10 mouse cellular contexts compared by ENCODE assay signal in the genomic region with DNA sequence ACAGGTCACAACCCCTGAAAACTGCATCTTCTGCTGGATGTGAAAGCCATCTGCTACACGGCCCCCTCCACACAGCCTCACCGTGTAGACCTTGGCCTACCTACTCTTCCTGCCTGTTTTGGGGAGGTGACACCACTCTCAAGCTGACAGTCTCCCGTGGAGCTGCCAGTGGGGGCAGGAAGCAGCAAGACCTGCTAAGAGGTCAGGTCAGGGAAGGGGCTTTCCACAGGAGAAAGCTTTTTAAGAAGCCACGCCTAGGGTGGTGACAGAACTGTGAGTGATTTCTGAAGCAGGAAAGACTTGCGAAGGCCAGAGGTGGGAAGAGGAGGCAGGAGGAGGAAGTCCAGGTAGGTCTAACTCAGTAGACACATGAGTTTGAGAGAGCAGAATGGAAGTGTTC. TPM values are rescaled to one million over a fixed set of nuclear protein-coding genes. Genes with fewer than 3 reads are reported as not detected.
DNase-seq lines count a peak whose midpoint lies in the region; ATAC-seq lines count a peak whose summit lies in the region.
"Had no signal": no experiment of that assay in that cellular context is flagged by ENCODE, and none has a peak within 500 bp of the region (broad histone marks: within the 10 kb centered on the region; RNA-seq: fewer than 3 reads in every experiment).

No protein-coding gene starts in this region.

- no peak for DNase-seq in heart, adult 9 months (ENCODE audit: low spot score in 2 of 2)
- peak; percentile 76 for DNase-seq in CD4-positive, CD25-positive, alpha-beta regulatory T cell, adult 2 months (ENCODE audit: low read depth, low spot score)
- no peak for DNase-seq in frontal cortex, postnatal 14 days (ENCODE audit: low spot score in 2 of 2)
- DNase-seq in B cell, adult 2 months = no peak
- no peak for DNase-seq in lung, postnatal 10 days
- DNase-seq: retina, postnatal 1 day had no signal

- no peaks in the 10 kb centered on the region for H3K27me3 ChIP-seq in heart, embryonic 13.5 days (replicated peaks)
- peaks cover 5% of the 10 kb centered on the region; the same call in 1 of the 2 replicates for H3K27me3 ChIP-seq in liver, embryonic 15.5 days

- peak overlapping the region; percentile 70 for H3K27ac ChIP-seq in heart, embryonic 13.5 days (replicated peaks)
- H3K27ac ChIP-seq in liver, embryonic 15.5 days (replicated peaks) = no peak overlapping the region
- H3K27ac ChIP-seq: kidney, postnatal 0 days had no signal

- H3K36me3 ChIP-seq in heart, embryonic 13.5 days = peaks cover 62% of the 10 kb centered on the region
- 0 out of 2 replicates have a peak, but pooled peaks cover 2% of the 10 kb centered on the region for H3K36me3 ChIP-seq in liver, embryonic 15.5 days (replicated peaks)

- peak overlapping the region; percentile 8; the same call in 1 of the 2 replicates for H3K9ac ChIP-seq in heart, embryonic 13.5 days
- no peak overlapping the region for H3K9ac ChIP-seq in liver, embryonic 15.5 days

- ATAC-seq in heart, embryonic 13.5 days (ENCODE audit: extremely low read depth, insufficient number of reproducible peaks, low FRiP score, low TSS enrichment) = no peak
- peak; percentile 87 for ATAC-seq in activated CD4-positive, CD25-positive, alpha-beta regulatory T cell, adult 4 months
- ATAC-seq in liver, embryonic 15.5 days (ENCODE audit: insufficient read depth) = no peak

- no peak overlapping the region for H3K4me3 ChIP-seq in heart, embryonic 13.5 days
- H3K4me3 ChIP-seq in liver, embryonic 15.5 days (replicated peaks) = no peak overlapping the region

- WGBS in heart, embryonic 13.5 days = 32% methylated on average over 5 of the region's 5 CpGs
- WGBS in liver, embryonic 15.5 days (ENCODE audit: insufficient replicate concordance) = 47% methylated on average over 5 of the region's 5 CpGs

- peaks cover 70% of the 10 kb centered on the region for H3K4me1 ChIP-seq in heart, embryonic 13.5 days
- H3K4me1 ChIP-seq in liver, embryonic 15.5 days (replicated peaks) = peaks cover 40% of the 10 kb centered on the region

- H3K9me3 ChIP-seq in heart, embryonic 13.5 days = no peaks in the 10 kb centered on the region
- H3K9me3 ChIP-seq in liver, embryonic 15.5 days (replicated peaks) = no peaks in the 10 kb centered on the region

- no peak overlapping the region for H3K4me2 ChIP-seq in heart, embryonic 13.5 days
- 0 out of 2 replicates have a peak overlapping the region, but pooled peaks have one; percentile 1 for H3K4me2 ChIP-seq in liver, embryonic 15.5 days

RNA-seq across cellular contexts. Expression of gene Wasf2, which starts 51.4 kb away (rescaled TPM):
- polyA plus RNA-seq in heart, embryonic 13.5 days (2015; fragmentation: Nextera tagmentation; extraction: Ambion mirVana) = 64.6 and 72.7 TPM in 2 replicates
- polyA plus RNA-seq in activated CD4-positive, CD25-positive, alpha-beta regulatory T cell, adult 4 months (2017; shearing (Covaris generic)) = 100 to 1,000 TPM in 1 of 2 experiments, 10 to 100 TPM in 1; 83.0 to 104 TPM
- polyA plus RNA-seq in liver, embryonic 15.5 days (2015; fragmentation: Nextera tagmentation; extraction: Ambion mirVana) = 44.0 and 52.0 TPM in 2 replicates
